Mouse (Mus musculus): ENCODE measurements around the gene Adk. TPM values are rescaled to one million over a fixed set of nuclear protein-coding genes. Genes with fewer than 3 reads are reported as not detected.
"Not testable (repeated sequence)": the region's sequence is repeated elsewhere in the genome, so short reads cannot be mapped to it uniquely, and the experiment has no call there.

The Adk gene
- total RNA-seq, 2 experiments from 2014 or later: 38.6 to 52.8 TPM

DNA sequence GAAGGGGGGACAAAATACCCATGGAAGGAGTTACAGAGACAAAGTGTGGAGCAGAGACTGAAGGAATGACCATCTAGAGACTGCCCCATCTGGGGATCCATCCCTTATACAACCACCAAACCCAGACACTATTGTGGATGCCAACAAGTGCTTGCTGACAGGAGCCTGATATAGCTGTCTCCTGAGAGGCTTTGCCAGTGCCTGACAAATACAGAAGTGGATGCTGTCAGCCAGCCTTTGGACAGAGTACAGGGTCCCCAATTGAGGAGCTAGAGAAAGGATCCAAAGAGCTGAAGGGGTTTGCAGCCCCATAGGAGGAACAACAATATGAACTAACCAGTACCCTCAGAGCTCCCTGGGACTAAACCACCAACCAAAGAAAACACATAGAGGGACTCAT lies 41.8 kb downstream of the Adk start:
- not testable (repeated sequence) for ATAC-seq (replicated peaks; ENCODE audit: low FRiP score, poor library complexity, severe bottlenecking)

GRCm38 (mm10) chr14:21096279-21096678 lies 43.9 kb downstream of the Adk start:
- ATAC-seq (replicated peaks; ENCODE audit: low FRiP score, poor library complexity, severe bottlenecking): no peak

- no peak for ATAC-seq (replicated peaks; ENCODE audit: low FRiP score, poor library complexity, severe bottlenecking)
Observed at GRCm38 (mm10) chr14:21096689-21097088, 44.3 kb downstream of the Adk start.

GRCm38 (mm10) chr14:21099371-21099770 lies 47.0 kb downstream of the Adk start:
- no peak for ATAC-seq (replicated peaks; ENCODE audit: low FRiP score, poor library complexity, severe bottlenecking)

DNA sequence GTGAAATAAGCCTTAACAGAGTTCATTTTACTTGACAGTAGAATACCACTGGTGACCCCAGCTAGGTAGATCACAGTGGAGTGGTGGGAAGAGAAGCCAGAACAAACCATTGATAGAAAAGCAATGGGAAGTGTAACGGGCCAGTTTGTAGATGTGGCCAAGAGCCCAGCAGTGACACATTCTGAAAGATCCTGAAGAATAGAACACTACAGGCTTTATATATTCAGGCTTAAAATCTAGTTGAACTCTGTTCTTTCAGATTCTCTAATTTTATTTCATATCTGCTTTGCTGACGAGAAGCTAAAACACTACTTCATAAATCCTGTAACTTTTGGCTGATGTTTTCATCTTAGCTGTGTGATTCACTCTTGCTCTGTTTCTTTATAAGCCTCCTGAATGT lies 48.5 kb downstream of the Adk start:
- ATAC-seq (replicated peaks; ENCODE audit: low FRiP score, poor library complexity, severe bottlenecking): no peak

DNA sequence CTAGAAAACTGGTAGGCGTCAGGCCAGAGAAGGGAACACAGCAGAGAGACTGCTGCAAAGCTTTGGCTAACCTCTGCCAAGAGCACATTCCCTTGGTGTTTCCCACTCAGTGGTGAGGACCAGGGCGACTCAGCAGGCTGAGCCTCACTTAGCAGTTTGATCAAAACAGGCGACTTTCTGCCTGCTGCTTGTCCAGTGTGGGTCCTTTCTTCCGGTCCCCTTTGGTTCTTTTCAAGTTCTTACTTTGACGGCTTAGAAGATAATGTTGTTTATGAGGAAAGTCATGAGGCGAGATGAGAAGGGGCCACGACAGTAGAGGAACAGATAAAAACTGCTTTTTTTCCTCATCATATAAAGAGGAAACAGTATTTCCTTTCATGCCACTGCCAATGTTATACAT lies 49.2 kb downstream of the Adk start:
- no peak for ATAC-seq (replicated peaks; ENCODE audit: low FRiP score, poor library complexity, severe bottlenecking)

GRCm38 (mm10) chr14:21102666-21103203 lies 50.4 kb downstream of the Adk start:
- ATAC-seq (replicated peaks; ENCODE audit: low FRiP score, poor library complexity, severe bottlenecking): no peak

GRCm38 (mm10) chr14:21105049-21105448 lies 52.7 kb downstream of the Adk start:
- ATAC-seq (replicated peaks; ENCODE audit: low FRiP score, poor library complexity, severe bottlenecking): no peak

GRCm38 (mm10) chr14:21106582-21106981 lies 54.2 kb downstream of the Adk start:
- ATAC-seq (replicated peaks; ENCODE audit: low FRiP score, poor library complexity, severe bottlenecking): no peak

- ATAC-seq (replicated peaks; ENCODE audit: low FRiP score, poor library complexity, severe bottlenecking): no peak
Observed at GRCm38 (mm10) chr14:21107551-21107950, 55.2 kb downstream of the Adk start.

- no peak for ATAC-seq (replicated peaks; ENCODE audit: low FRiP score, poor library complexity, severe bottlenecking)
Observed at GRCm38 (mm10) chr14:21110492-21110891, 58.1 kb downstream of the Adk start.

DNA sequence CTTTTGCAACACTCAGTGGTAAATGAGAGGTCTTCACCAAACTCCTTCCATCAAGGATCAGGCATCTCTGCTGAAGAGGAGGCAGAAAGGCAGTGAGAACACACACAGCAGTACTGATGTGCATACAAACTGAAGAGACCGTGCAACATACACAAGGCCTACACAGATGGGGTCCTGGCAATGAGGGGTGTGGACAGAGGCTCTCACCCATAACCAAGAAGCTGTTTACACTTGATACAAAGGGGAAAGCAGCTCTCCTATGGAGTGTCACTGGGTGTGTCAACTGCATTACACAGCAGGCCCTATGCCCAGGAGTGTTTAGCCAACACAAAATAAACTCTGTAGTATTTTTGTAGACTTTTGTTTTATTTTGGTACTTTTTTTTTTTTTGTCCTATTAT lies 59.1 kb downstream of the Adk start:
- no peak for ATAC-seq (replicated peaks; ENCODE audit: low FRiP score, poor library complexity, severe bottlenecking)

DNA sequence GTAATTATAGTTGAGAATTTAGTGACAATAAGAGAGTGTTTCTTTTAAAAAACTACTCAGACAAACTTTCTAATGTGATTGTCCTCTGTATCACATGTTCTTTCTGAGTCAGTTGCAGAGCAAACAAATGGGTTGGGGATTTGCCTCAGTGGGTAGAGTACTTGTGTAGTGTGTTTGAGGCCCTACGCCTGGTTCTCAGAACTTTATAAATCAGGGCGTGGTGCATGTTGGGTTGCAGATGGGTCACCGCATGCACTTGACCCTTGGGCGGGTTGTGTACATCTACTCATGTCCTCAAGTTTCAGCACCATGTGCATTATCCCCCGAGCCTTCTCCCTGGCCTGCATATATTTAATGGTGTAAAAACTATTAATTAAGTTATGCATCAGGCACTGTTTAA lies 59.8 kb downstream of the Adk start:
- no peak for ATAC-seq (replicated peaks; ENCODE audit: low FRiP score, poor library complexity, severe bottlenecking)

DNA sequence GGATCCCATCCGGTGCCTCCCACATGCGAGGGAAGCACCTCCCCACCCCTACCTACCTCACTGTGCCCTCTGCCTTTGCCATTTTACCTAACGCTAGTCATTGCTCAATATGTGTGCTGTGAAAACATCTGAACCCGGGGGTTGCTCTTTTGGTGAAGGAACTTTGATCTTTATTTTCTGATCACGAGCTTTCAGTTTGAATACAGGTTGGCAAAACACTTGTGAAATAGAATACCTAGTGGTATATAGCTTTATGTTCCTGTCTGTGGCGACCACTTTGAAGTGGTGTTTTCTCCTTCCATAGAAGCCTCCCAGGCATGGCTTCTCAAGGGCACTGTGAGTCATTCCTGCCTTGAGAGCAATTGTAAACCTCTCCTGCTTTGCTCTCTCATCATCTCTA lies 60.4 kb downstream of the Adk start:
- no peak for ATAC-seq (replicated peaks; ENCODE audit: low FRiP score, poor library complexity, severe bottlenecking)

DNA sequence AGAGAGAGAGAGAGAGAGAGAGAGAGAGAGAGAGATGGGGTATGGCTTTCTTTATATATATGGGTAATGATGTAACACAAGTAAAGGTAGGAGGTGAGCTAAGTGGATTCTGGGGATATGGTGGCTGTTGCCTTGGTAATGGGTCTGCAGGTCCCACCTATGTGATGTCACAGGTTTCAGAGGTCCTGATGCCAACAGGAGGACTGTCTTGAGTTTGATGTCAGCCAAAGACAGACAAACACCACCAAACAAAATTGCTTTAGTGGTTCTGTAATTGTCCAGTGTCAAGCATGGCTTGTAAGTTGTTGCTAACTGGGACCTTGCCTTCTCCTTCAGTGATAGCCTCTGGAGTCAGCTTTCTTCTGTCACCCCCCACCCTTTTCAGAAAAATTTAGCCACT lies 62.0 kb downstream of the Adk start:
- ATAC-seq (replicated peaks; ENCODE audit: low FRiP score, poor library complexity, severe bottlenecking): no peak

GRCm38 (mm10) chr14:21115318-21115717 lies 62.9 kb downstream of the Adk start:
- no peak for ATAC-seq (replicated peaks; ENCODE audit: low FRiP score, poor library complexity, severe bottlenecking)

DNA sequence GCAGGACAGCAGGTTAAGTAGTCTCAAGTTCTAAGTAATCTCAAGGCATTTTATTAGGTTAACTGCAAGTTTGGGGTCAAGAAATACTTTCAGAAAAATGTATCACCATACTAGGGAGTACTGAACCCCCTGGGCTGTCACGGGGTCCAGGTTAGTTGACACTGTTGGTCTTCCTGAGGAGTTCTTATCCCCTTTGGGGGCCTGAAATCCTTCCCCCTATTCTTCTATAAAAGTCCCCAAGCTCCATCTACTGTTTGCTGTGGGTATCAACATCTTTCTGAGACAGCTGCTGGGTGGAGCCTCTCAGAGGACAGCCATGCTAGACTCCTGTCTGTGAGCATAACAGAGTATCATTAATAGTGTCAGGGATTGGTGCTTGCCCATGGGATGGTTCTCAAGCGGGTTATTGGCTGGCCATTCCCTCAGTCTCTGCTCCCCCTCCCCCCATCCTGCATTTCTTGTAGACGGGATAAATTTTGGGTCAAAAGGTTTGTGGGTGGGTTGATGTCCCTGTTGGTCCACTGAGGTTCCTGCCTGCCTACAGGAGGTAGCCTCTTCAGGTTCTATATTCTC lies 63.6 kb downstream of the Adk start:
- no peak for ATAC-seq (replicated peaks; ENCODE audit: low FRiP score, poor library complexity, severe bottlenecking)

DNA sequence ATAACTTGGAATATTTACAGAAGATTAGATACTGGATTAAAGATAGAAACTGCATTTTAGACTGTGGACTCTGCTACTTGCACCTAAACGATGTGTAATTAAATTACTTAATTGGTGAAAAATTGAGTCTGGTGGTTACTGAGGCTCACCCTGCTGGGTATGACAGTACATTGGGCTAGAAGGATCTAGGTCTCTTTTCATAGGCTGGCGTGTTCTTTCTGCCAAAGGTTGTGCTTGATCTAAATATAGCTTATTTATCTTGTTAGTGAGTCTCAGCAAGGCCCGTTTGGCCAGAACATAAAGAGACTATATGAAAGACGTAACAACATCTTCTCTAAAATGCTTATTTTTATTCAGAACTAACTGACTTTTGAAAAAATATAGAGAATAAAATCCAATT lies 65.7 kb downstream of the Adk start:
- ATAC-seq (replicated peaks; ENCODE audit: low FRiP score, poor library complexity, severe bottlenecking): no peak

- ATAC-seq (replicated peaks; ENCODE audit: low FRiP score, poor library complexity, severe bottlenecking): no peak
Observed at GRCm38 (mm10) chr14:21119653-21120313, 67.4 kb downstream of the Adk start.

DNA sequence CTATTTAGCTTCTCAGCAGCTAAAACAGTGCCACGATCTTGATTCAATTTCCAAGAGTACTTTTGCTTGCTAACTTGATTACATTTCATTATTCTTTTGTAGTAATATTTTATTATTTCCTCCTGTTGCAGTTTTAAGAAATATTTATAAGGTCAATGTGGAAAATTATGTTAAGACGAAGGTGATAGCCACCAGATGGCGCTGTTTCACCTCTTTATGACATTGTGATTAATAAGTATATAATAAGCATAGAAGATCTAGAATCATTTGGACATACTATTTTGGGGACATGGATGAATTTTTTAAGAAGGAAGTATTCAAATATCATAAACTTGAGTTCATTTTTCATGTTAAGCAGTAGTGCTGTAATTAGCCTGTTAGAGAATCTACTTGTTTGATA lies 68.1 kb downstream of the Adk start:
- ATAC-seq (replicated peaks; ENCODE audit: low FRiP score, poor library complexity, severe bottlenecking): no peak

- no peak for ATAC-seq (replicated peaks; ENCODE audit: low FRiP score, poor library complexity, severe bottlenecking)
Observed at GRCm38 (mm10) chr14:21127215-21127614, 74.8 kb downstream of the Adk start.

DNA sequence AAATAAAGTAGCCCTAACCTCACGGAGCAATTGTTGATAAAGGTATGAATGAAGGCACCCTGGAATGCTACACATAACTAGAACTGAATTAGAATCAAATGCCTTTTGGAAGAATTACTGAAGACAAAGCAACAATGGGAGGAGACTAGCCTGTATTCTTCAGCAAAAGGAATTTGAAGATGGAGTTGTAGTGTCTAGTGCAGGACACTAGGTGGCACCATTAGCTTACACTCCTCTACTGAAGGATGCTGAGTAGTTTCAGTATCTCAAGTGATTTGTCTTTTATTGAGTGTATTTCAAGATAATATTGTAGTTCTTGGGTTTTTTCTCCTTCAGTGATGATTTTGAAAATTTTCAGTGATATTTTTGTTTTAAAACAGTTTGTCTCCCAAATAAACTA lies 84.5 kb downstream of the Adk start:
- peak; percentile 83 for ATAC-seq (replicated peaks; ENCODE audit: low FRiP score, poor library complexity, severe bottlenecking)
